Mouse (Mus musculus): Measurements from ENCODE around the gene Tulp3. TPM values are rescaled to one million over a fixed set of nuclear protein-coding genes. Genes with fewer than 3 reads are reported as not detected.
"Not testable (repeated sequence)": the region's sequence is repeated elsewhere in the genome, so short reads cannot be mapped to it uniquely, and the experiment has no call there.

Gene Tulp3
- polyA plus RNA-seq, 1 experiment, result not detected

- 72% methylated on average over 7 of the region's 7 CpGs for WGBS
- Histone ChIP-seq H3K4me3 (ENCODE audit: insufficient read depth, low read depth, low read length) (no peak overlapping the region), H3K27ac (ENCODE audit: insufficient read depth, low read depth, low read length) (no peak overlapping the region), H3K4me1 (ENCODE audit: control insufficient read depth, insufficient read depth, low read length) (no peaks in the 10 kb centered on the region)
- no peak for TF ChIP-seq POLR2A (IDR thresholded peaks at IDR 0.05; ENCODE audit: insufficient read depth, low read depth, low read length)
- TF ChIP-seq CTCF (IDR thresholded peaks at IDR 0.05; ENCODE audit: insufficient read depth, low read depth, low read length), result no peak
Measured at GRCm38 (mm10) chr6:128383752-128384151, 28.1 kb upstream of the Tulp3 start.

GRCm38 (mm10) chr6:128381254-128381653 lies 25.6 kb upstream of the Tulp3 start:
- no peak for TF ChIP-seq POLR2A (IDR thresholded peaks at IDR 0.05; ENCODE audit: insufficient read depth, low read depth, low read length)
- TF ChIP-seq CTCF (IDR thresholded peaks at IDR 0.05; ENCODE audit: insufficient read depth, low read depth, low read length), result no peak
- Histone ChIP-seq H3K4me3 (ENCODE audit: insufficient read depth, low read depth, low read length) (no peak overlapping the region), H3K27ac (ENCODE audit: insufficient read depth, low read depth, low read length) (no peak overlapping the region), H3K4me1 (ENCODE audit: control insufficient read depth, insufficient read depth, low read length) (no peaks in the 10 kb centered on the region; the same call in 1 of the 2 replicates)
- 86% methylated on average over 3 of the region's 3 CpGs for WGBS

GRCm38 (mm10) chr6:128380594-128381167 lies 25.0 kb upstream of the Tulp3 start:
- H3K4me1 ChIP-seq (ENCODE audit: control insufficient read depth, insufficient read depth, low read length); H3K4me3 ChIP-seq (ENCODE audit: insufficient read depth, low read depth, low read length); H3K27ac ChIP-seq (ENCODE audit: insufficient read depth, low read depth, low read length): not testable (repeated sequence)
- WGBS, result 78% methylated on average over 1 of the region's 1 CpGs

- H3K4me1 ChIP-seq (ENCODE audit: control insufficient read depth, insufficient read depth, low read length), result peaks cover 8% of the 10 kb centered on the region
Measured at GRCm38 (mm10) chr6:128379636-128380035, 24.0 kb upstream of the Tulp3 start.

GRCm38 (mm10) chr6:128376371-128377085 lies 20.9 kb upstream of the Tulp3 start:
- Histone ChIP-seq H3K4me3 (ENCODE audit: insufficient read depth, low read depth, low read length) (no peak overlapping the region), H3K4me1 (ENCODE audit: control insufficient read depth, insufficient read depth, low read length) (peaks cover 16% of the 10 kb centered on the region), H3K27ac (ENCODE audit: insufficient read depth, low read depth, low read length) (no peak overlapping the region)
- no peak for TF ChIP-seq POLR2A (IDR thresholded peaks at IDR 0.05; ENCODE audit: insufficient read depth, low read depth, low read length)
- no peak for TF ChIP-seq CTCF (IDR thresholded peaks at IDR 0.05; ENCODE audit: insufficient read depth, low read depth, low read length)
- 80% methylated on average over 17 of the region's 17 CpGs for WGBS

More at GRCm38 (mm10) chr6:128379636-128380035, 24.0 kb upstream of the Tulp3 start:
- no peak for TF ChIP-seq CTCF (IDR thresholded peaks at IDR 0.05; ENCODE audit: insufficient read depth, low read depth, low read length)
- TF ChIP-seq POLR2A (IDR thresholded peaks at IDR 0.05; ENCODE audit: insufficient read depth, low read depth, low read length), result no peak
- H3K4me3 ChIP-seq (ENCODE audit: insufficient read depth, low read depth, low read length), result no peak overlapping the region
- 88% methylated on average over 16 of the region's 16 CpGs for WGBS
- H3K27ac ChIP-seq (ENCODE audit: insufficient read depth, low read depth, low read length), result no peak overlapping the region

GRCm38 (mm10) chr6:128375192-128375591 lies 19.5 kb upstream of the Tulp3 start, which contains the start of the genes Tex52 and Gm44596:
TSS of gene Tex52 (plus strand) at chr6:128375456.
TSS of gene Gm44596 (plus strand) at chr6:128375503.
- H3K27ac ChIP-seq (ENCODE audit: insufficient read depth, low read depth, low read length), result peak within 1 kb of the TSS; percentile 78
- H3K4me1 ChIP-seq (ENCODE audit: control insufficient read depth, insufficient read depth, low read length), result peaks cover 16% of the 10 kb centered on the region
- no peak for TF ChIP-seq POLR2A (IDR thresholded peaks at IDR 0.05; ENCODE audit: insufficient read depth, low read depth, low read length)
- TF ChIP-seq CTCF (IDR thresholded peaks at IDR 0.05; ENCODE audit: insufficient read depth, low read depth, low read length), result no peak
- no peak within 1 kb of the TSS for H3K4me3 ChIP-seq (ENCODE audit: insufficient read depth, low read depth, low read length)
- 17% methylated on average over 6 of the region's 6 CpGs for WGBS

GRCm38 (mm10) chr6:128370040-128370439 lies 14.4 kb upstream of the Tulp3 start:
- no peak overlapping the region for H3K27ac ChIP-seq (ENCODE audit: insufficient read depth, low read depth, low read length)
- peaks cover 12% of the 10 kb centered on the region for H3K4me1 ChIP-seq (ENCODE audit: control insufficient read depth, insufficient read depth, low read length)
- no peak overlapping the region for H3K4me3 ChIP-seq (ENCODE audit: insufficient read depth, low read depth, low read length)
- 95% methylated on average over 5 of the region's 5 CpGs for WGBS
- TF ChIP-seq POLR2A (IDR thresholded peaks at IDR 0.05; ENCODE audit: insufficient read depth, low read depth, low read length), result no peak
- TF ChIP-seq CTCF (IDR thresholded peaks at IDR 0.05; ENCODE audit: insufficient read depth, low read depth, low read length), result no peak

- no peaks in the 10 kb centered on the region for H3K4me1 ChIP-seq (ENCODE audit: control insufficient read depth, insufficient read depth, low read length)
- H3K27ac ChIP-seq (ENCODE audit: insufficient read depth, low read depth, low read length), result no peak overlapping the region
- no peak overlapping the region for H3K4me3 ChIP-seq (ENCODE audit: insufficient read depth, low read depth, low read length)
- no peak for TF ChIP-seq CTCF (IDR thresholded peaks at IDR 0.05; ENCODE audit: insufficient read depth, low read depth, low read length)
- TF ChIP-seq POLR2A (IDR thresholded peaks at IDR 0.05; ENCODE audit: insufficient read depth, low read depth, low read length), result no peak
- 92% methylated on average over 5 of the region's 5 CpGs for WGBS
Measured at GRCm38 (mm10) chr6:128366466-128366865, 10.8 kb upstream of the Tulp3 start.

- no peak for TF ChIP-seq CTCF (IDR thresholded peaks at IDR 0.05; ENCODE audit: insufficient read depth, low read depth, low read length)
- TF ChIP-seq POLR2A (IDR thresholded peaks at IDR 0.05; ENCODE audit: insufficient read depth, low read depth, low read length), result no peak
- Histone ChIP-seq H3K4me3 (ENCODE audit: insufficient read depth, low read depth, low read length) (no peak overlapping the region), H3K4me1 (ENCODE audit: control insufficient read depth, insufficient read depth, low read length) (no peaks in the 10 kb centered on the region)
Measured at GRCm38 (mm10) chr6:128364721-128365120, 9.1 kb upstream of the Tulp3 start.

More at GRCm38 (mm10) chr6:128364721-128365120, 9.1 kb upstream of the Tulp3 start:
- H3K27ac ChIP-seq (ENCODE audit: insufficient read depth, low read depth, low read length), result no peak overlapping the region
- 65% methylated on average over 6 of the region's 6 CpGs for WGBS

Data from olfactory bulb, adult 2 months (tissue).